Mouse (Mus musculus): ENCODE measurements at regions not wholly inside any gene's neighbourhood (a gene's known extent, or its start where the extent isn't known, plus 50 kb on each side); places are given as distances from the start of the nearest gene placed in this dataset.

GRCm38 (mm10) chr15:36335116-36335515 lies 672.5 kb downstream of the Zfp706 start:
- DNase-seq (ENCODE audit: low spot score) = no peak
- Histone ChIP-seq H3K9ac (replicated peaks; ENCODE audit: low read length, poor library complexity, severe bottlenecking) (no peak overlapping the region), H3K4me1 (ENCODE audit: insufficient read depth, low read length) (no peaks in the 10 kb centered on the region), H3K4me2 (ENCODE audit: low read depth, low read length, poor library complexity, severe bottlenecking) (no peak overlapping the region), H3K9me3 (ENCODE audit: low read length) (no peaks in the 10 kb centered on the region), H3K4me3 (ENCODE audit: low read depth, low read length) (no peak overlapping the region), H3K27ac (ENCODE audit: low read depth, low read length) (no peak overlapping the region), H3K27me3 (ENCODE audit: insufficient read depth, low read length) (no peaks in the 10 kb centered on the region), H3K36me3 (ENCODE audit: insufficient read depth, low read length) (no peaks in the 10 kb centered on the region)
- TF ChIP-seq CTCF (IDR thresholded peaks at IDR 0.05) = no peak
- 71% methylated on average over 2 of the region's 2 CpGs for WGBS
- no peak for ATAC-seq (ENCODE audit: low FRiP score)

GRCm38 (mm10) chr15:36334436-36335113 lies 673.0 kb downstream of the Zfp706 start:
- TF ChIP-seq CTCF (IDR thresholded peaks at IDR 0.05) = no peak
- ATAC-seq (ENCODE audit: low FRiP score) (no peak), DNase-seq (ENCODE audit: low spot score) (no peak)
- no peaks in the 10 kb centered on the region for H3K9me3 ChIP-seq (ENCODE audit: low read length)
- H3K27me3 ChIP-seq (ENCODE audit: insufficient read depth, low read length) = no peaks in the 10 kb centered on the region
- no peak overlapping the region for H3K4me3 ChIP-seq (ENCODE audit: low read depth, low read length)
- H3K27ac ChIP-seq (ENCODE audit: low read depth, low read length) = no peak overlapping the region
- H3K36me3 ChIP-seq (ENCODE audit: insufficient read depth, low read length) = no peaks in the 10 kb centered on the region
- 85% methylated on average over 9 of the region's 9 CpGs for WGBS
- H3K4me2 ChIP-seq (ENCODE audit: low read depth, low read length, poor library complexity, severe bottlenecking) = no peak overlapping the region
- H3K4me1 ChIP-seq (ENCODE audit: insufficient read depth, low read length) = no peaks in the 10 kb centered on the region
- H3K9ac ChIP-seq (replicated peaks; ENCODE audit: low read length, poor library complexity, severe bottlenecking) = no peak overlapping the region

DNA sequence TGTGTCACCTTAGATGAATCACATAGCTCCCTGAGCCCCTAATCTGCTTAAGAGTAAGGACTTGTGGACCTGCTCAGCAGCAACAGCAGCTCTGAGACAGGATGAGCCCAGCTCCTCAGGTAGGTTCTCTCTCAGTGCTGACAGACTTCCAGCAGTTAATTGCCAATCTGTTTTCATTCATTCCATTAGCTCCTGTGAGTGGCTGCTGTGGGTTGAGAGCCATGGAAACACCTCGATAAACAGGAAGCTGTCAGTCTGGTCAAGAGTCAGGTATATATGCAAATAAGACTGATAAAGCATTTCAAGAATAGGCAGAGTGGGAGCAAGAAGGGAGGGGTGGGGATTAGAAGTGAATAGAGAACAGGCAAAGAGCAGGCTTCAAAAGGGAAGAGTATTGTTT lies 673.7 kb downstream of the Zfp706 start:
- Histone ChIP-seq H3K4me2 (ENCODE audit: low read depth, low read length, poor library complexity, severe bottlenecking) (no peak overlapping the region), H3K36me3 (ENCODE audit: insufficient read depth, low read length) (no peaks in the 10 kb centered on the region), H3K4me3 (ENCODE audit: low read depth, low read length) (no peak overlapping the region), H3K27ac (ENCODE audit: low read depth, low read length) (no peak overlapping the region), H3K9me3 (ENCODE audit: low read length) (no peaks in the 10 kb centered on the region), H3K4me1 (ENCODE audit: insufficient read depth, low read length) (no peaks in the 10 kb centered on the region), H3K9ac (replicated peaks; ENCODE audit: low read length, poor library complexity, severe bottlenecking) (no peak overlapping the region), H3K27me3 (ENCODE audit: insufficient read depth, low read length) (no peaks in the 10 kb centered on the region)
- ATAC-seq (ENCODE audit: low FRiP score) = no peak
- 80% methylated on average over 1 of the region's 1 CpGs for WGBS
- DNase-seq (ENCODE audit: low spot score) = no peak
- TF ChIP-seq CTCF (IDR thresholded peaks at IDR 0.05) = no peak

GRCm38 (mm10) chr15:36333265-36333664 lies 674.3 kb downstream of the Zfp706 start:
- H3K27ac ChIP-seq (ENCODE audit: low read depth, low read length) = no peak overlapping the region
- no peak for TF ChIP-seq CTCF (IDR thresholded peaks at IDR 0.05)
- H3K4me1 ChIP-seq (ENCODE audit: insufficient read depth, low read length) = no peaks in the 10 kb centered on the region
- 82% methylated on average over 3 of the region's 3 CpGs for WGBS
- H3K4me2 ChIP-seq (ENCODE audit: low read depth, low read length, poor library complexity, severe bottlenecking) = no peak overlapping the region
- DNase-seq (ENCODE audit: low spot score) (no peak), ATAC-seq (ENCODE audit: low FRiP score) (no peak)
- no peaks in the 10 kb centered on the region for H3K36me3 ChIP-seq (ENCODE audit: insufficient read depth, low read length)
- no peaks in the 10 kb centered on the region for H3K27me3 ChIP-seq (ENCODE audit: insufficient read depth, low read length)
- H3K4me3 ChIP-seq (ENCODE audit: low read depth, low read length) = no peak overlapping the region
- no peaks in the 10 kb centered on the region for H3K9me3 ChIP-seq (ENCODE audit: low read length)
- H3K9ac ChIP-seq (replicated peaks; ENCODE audit: low read length, poor library complexity, severe bottlenecking) = no peak overlapping the region

Data from midbrain, postnatal 0 days (tissue).